Mouse (Mus musculus) heart, postnatal 0 days (tissue): ENCODE data around the gene Prickle4.

Experiments
- CTCF ChIP-seq: IDR thresholded peaks from 2 replicates; pipeline ENCODE4 v1.5.1; 2016; ENCODE audit warnings: antibody characterized with exemption, control low read depth, low read depth
- EP300 ChIP-seq: IDR thresholded peaks from 2 replicates; pipeline ENCODE4 v1.6.1; 2016; ENCODE audit warnings: antibody characterized with exemption, low read depth

GRCm38 (mm10) chr17:47669166-47669565 lies 25.4 kb downstream of the Prickle4 start:
- TF ChIP-seq CTCF (no peak), EP300 (no peak)
